Mouse (Mus musculus) liver, embryonic 16.5 days (tissue): Measurements from ENCODE around the gene Pgc. TPM values are rescaled to one million over a fixed set of nuclear protein-coding genes. Genes with fewer than 3 reads are reported as not detected.

Source experiments
- ATAC-seq: fragments of 200-750 bp; cut with Nextera tagmentation; 2 replicates; pipeline ENCODE4 v1.8.0; 2017; ENCODE audit warnings: low read depth, mild to moderate bottlenecking, moderate number of reproducible peaks, moderate library complexity
- H3K27ac ChIP-seq: fragments of 300-500 bp; sonication (generic); 2 replicates; pipeline ENCODE4 v1.5.1; 2014; ENCODE audit warnings: mild to moderate bottlenecking, low read length
- H3K27me3 ChIP-seq: fragments of 300-500 bp; sonication (generic); 2 replicates; pipeline ENCODE4 v1.6.1; 2014; ENCODE audit warnings: low read depth, low read length, mixed read lengths; ENCODE audit not compliant: control insufficient read depth, insufficient read depth
- H3K36me3 ChIP-seq: fragments of 300-500 bp; sonication (generic); 2 replicates; pipeline ENCODE4 v1.6.1; 2014; ENCODE audit warnings: mild to moderate bottlenecking; ENCODE audit not compliant: control insufficient read depth, insufficient read depth
- H3K4me1 ChIP-seq: fragments of 300-500 bp; sonication (generic); 2 replicates; pipeline ENCODE4 v1.6.1; 2014; ENCODE audit warnings: low read depth, low read length, mixed read lengths; ENCODE audit not compliant: control insufficient read depth
- H3K4me2 ChIP-seq: fragments of 300-500 bp; sonication (generic); 2 replicates; pipeline ENCODE4 v1.6.1; 2014; ENCODE audit warnings: low read depth, low read length, mixed read lengths
- H3K4me3 ChIP-seq: fragments of 300-500 bp; sonication (generic); 2 replicates; pipeline ENCODE4 v1.5.1; 2014; ENCODE audit warnings: low read depth, mild to moderate bottlenecking, low read length
- H3K9ac ChIP-seq: fragments of 300-500 bp; sonication (generic); 2 replicates; pipeline ENCODE4 v1.6.1; 2014; ENCODE audit warnings: low read depth, low read length
- H3K9me3 ChIP-seq: fragments of 300-500 bp; sonication (generic); replicated peaks from 2 replicates; pipeline ENCODE4 v1.6.1; 2016; ENCODE audit warnings: low read length; ENCODE audit not compliant: control insufficient read depth
- WGBS: fragments of 180-500 bp; shearing (Covaris S2); extraction: QIAGEN DNeasy Blood & Tissue Kit; methylation state at CpG from one replicate; pipeline ENCODE4 v1.1.7; 2014; ENCODE audit not compliant: insufficient replicate concordance; 5-methylcytosine and 5-hydroxymethylcytosine counted together
- polyA plus RNA-seq: library from polyadenylated mRNA; unstranded; fragments of >200 nt; fragmentation: Nextera tagmentation; extraction: Ambion mirVana; gene quantifications from 2 replicates; pipeline ENCODE4 v1.2.1, GENCODE M21; 2015

Gene Pgc
- polyA plus RNA-seq, 1 experiment from 2014 or later, result not detected

DNA sequence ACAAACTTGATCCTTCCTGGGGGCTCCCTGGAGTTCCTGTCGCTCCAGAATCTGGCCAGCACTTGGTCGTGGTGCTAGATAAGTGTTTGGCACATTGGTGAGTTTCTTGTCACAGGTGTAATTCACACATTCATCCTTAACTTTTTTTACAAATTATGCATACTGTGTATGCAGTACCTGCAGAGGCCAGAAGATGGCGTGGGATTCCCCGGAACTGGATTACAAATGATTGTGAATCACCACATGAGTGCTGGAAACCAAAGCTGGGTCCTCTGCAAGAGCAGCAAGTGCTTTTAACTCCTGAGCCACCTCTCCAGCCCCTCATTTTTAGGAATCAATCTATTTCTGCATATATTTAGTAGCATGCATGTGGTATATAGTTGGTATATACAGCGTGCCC, 25.2 kb downstream of the Pgc start:
- WGBS, result 66% methylated on average over 5 of the region's 5 CpGs
- Histone ChIP-seq H3K27me3 (no peaks in the 10 kb centered on the region), H3K36me3 (peaks cover 7% of the 10 kb centered on the region; the same call in 1 of the 2 replicates), H3K4me2 (no peak overlapping the region), H3K9me3 (no peaks in the 10 kb centered on the region), H3K4me1 (peaks cover 41% of the 10 kb centered on the region), H3K9ac (no peak overlapping the region), H3K4me3 (no peak overlapping the region), H3K27ac (no peak overlapping the region)
- ATAC-seq, result no peak

GRCm38 (mm10) chr17:47753130-47753775, 26.6 kb downstream of the Pgc start:
- Histone ChIP-seq H3K36me3 (peaks cover 7% of the 10 kb centered on the region; the same call in 1 of the 2 replicates), H3K27me3 (no peaks in the 10 kb centered on the region), H3K27ac (peak overlapping the region; percentile 67; the same call in 1 of the 2 replicates), H3K4me3 (no peak overlapping the region), H3K4me1 (peaks cover 40% of the 10 kb centered on the region), H3K9ac (peak overlapping the region; percentile 12), H3K4me2 (no peak overlapping the region; the same call in 1 of the 2 replicates), H3K9me3 (no peaks in the 10 kb centered on the region)
- peak; percentile 52 for ATAC-seq
- 20% methylated on average over 8 of the region's 8 CpGs for WGBS

- no peak overlapping the region for H3K4me3 ChIP-seq
- H3K4me2 ChIP-seq, result 0 out of 2 replicates have a peak overlapping the region, but pooled peaks have one; percentile 21
- H3K9me3 ChIP-seq, result no peaks in the 10 kb centered on the region
- 31% methylated on average over 10 of the region's 13 CpGs for WGBS
- H3K27me3 ChIP-seq, result no peaks in the 10 kb centered on the region
- ATAC-seq, result peak; percentile 76
- peak overlapping the region; percentile 7; the same call in 1 of the 2 replicates for H3K9ac ChIP-seq
- peak overlapping the region; percentile 67 for H3K27ac ChIP-seq
- H3K4me1 ChIP-seq, result peaks cover 32% of the 10 kb centered on the region
- H3K36me3 ChIP-seq, result peaks cover 7% of the 10 kb centered on the region; the same call in 1 of the 2 replicates
Observed at GRCm38 (mm10) chr17:47754246-47754645, 27.6 kb downstream of the Pgc start.

DNA sequence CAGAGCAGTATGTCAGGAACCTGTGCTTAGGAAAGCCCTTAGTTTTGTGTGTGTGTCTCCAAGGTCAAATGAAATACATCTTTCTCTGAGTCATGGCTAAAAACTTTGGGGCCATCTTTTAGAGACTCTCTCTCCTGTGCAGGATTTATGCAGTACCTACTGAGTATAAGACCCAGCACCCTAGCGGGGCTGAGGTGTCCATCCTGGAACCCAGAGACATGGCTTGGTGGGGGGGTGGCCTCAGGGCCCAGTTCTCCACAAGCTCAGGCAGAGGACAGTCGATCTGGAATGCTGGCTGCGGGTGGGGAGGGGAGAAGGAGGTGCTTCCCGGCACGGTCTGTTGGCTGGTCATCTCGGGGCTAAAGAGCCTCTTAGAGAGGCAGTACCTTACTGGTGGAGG, 29.7 kb downstream of the Pgc start:
- no peak overlapping the region for H3K9ac ChIP-seq
- no peaks in the 10 kb centered on the region for H3K27me3 ChIP-seq
- H3K4me1 ChIP-seq, result peaks cover 28% of the 10 kb centered on the region
- no peaks in the 10 kb centered on the region for H3K9me3 ChIP-seq
- H3K36me3 ChIP-seq, result peaks cover 5% of the 10 kb centered on the region; the same call in 1 of the 2 replicates
- no peak overlapping the region for H3K4me2 ChIP-seq
- no peak for ATAC-seq
- H3K27ac ChIP-seq, result no peak overlapping the region
- WGBS, result 50% methylated on average over 6 of the region's 6 CpGs
- H3K4me3 ChIP-seq, result no peak overlapping the region

DNA sequence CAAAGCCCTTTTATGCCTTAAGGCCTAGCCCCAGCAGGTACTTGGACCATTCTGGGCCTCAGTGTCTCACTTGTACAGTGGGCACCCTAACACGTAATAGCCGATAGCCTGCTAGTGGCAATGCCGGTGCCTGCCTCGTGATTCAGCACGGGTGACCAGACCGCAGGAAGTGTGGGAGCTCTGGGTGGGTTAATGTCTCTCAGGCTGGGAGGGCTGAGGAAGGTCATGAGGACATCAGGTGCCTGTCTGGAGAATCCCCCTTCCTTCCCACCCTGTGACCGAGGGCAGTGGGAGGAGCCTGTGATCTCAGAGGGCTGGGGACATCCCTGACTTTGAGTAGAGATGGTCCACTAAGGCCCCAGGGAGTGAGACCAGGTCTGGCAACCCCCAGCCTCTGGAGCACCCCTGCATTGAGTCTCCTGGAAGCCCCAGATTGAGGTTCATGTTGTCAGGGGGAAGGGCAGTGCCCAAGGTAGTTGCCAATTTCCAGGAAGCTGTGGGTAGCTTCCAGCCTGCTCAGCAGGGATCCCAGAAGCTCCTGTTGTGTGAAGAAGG, 30.5 kb downstream of the Pgc start:
- Histone ChIP-seq H3K27me3 (no peaks in the 10 kb centered on the region), H3K4me2 (no peak overlapping the region), H3K4me3 (no peak overlapping the region), H3K36me3 (no peaks in the 10 kb centered on the region), H3K4me1 (peaks cover 28% of the 10 kb centered on the region), H3K27ac (no peak overlapping the region), H3K9me3 (no peaks in the 10 kb centered on the region), H3K9ac (no peak overlapping the region)
- ATAC-seq, result no peak
- 69% methylated on average over 7 of the region's 7 CpGs for WGBS

DNA sequence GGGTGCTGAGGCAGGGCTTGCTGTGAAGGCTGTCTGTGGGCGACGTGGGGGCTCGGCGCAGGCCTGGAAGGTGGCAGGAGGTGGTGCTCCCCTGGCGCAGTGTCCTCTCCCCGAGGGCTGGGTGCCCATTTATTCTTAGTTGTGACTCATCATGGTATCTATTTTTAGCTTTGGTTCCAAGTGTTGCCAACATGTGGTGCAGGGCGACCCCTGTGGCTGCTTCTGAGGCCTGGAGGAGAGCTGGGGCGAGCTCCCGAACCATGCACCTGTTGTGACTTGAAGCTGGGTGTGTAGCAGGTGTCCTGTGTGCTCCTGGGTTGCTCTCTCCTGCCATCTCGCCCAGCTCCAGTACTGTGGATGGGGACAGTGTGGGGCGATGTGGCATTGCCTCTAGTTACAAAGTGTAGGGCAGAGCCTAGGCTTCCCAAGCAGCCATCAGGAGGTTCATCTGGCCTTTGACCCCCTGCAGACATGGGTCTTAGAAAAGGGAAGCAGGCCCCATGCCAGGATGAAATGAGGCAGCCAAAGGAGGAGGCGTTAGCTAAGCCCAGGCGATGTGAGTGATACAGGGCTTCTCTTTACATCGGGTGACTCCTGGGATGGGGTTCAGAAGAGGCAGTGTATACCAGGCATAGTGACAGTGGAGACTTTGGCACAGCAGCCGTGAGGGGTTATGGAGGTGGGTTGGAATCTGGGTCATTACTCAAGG, 33.2 kb downstream of the Pgc start:
- WGBS, result 57% methylated on average over 15 of the region's 15 CpGs
- Histone ChIP-seq H3K27me3 (no peaks in the 10 kb centered on the region), H3K4me1 (peaks cover 13% of the 10 kb centered on the region), H3K9ac (no peak overlapping the region), H3K9me3 (no peaks in the 10 kb centered on the region), H3K27ac (no peak overlapping the region), H3K4me3 (no peak overlapping the region), H3K4me2 (no peak overlapping the region), H3K36me3 (no peaks in the 10 kb centered on the region)
- ATAC-seq, result no peak

- H3K27ac ChIP-seq, result peak overlapping the region; percentile 31; the same call in 1 of the 2 replicates
- H3K27me3 ChIP-seq, result no peaks in the 10 kb centered on the region
- peak; percentile 57 for ATAC-seq
- H3K9ac ChIP-seq, result no peak overlapping the region
- H3K4me1 ChIP-seq, result peaks cover 12% of the 10 kb centered on the region
- WGBS, result 54% methylated on average over 7 of the region's 7 CpGs
- no peak overlapping the region for H3K4me2 ChIP-seq
- no peak overlapping the region for H3K4me3 ChIP-seq
- H3K9me3 ChIP-seq, result no peaks in the 10 kb centered on the region
- no peaks in the 10 kb centered on the region for H3K36me3 ChIP-seq
Observed at GRCm38 (mm10) chr17:47762028-47762427, 35.4 kb downstream of the Pgc start.

DNA sequence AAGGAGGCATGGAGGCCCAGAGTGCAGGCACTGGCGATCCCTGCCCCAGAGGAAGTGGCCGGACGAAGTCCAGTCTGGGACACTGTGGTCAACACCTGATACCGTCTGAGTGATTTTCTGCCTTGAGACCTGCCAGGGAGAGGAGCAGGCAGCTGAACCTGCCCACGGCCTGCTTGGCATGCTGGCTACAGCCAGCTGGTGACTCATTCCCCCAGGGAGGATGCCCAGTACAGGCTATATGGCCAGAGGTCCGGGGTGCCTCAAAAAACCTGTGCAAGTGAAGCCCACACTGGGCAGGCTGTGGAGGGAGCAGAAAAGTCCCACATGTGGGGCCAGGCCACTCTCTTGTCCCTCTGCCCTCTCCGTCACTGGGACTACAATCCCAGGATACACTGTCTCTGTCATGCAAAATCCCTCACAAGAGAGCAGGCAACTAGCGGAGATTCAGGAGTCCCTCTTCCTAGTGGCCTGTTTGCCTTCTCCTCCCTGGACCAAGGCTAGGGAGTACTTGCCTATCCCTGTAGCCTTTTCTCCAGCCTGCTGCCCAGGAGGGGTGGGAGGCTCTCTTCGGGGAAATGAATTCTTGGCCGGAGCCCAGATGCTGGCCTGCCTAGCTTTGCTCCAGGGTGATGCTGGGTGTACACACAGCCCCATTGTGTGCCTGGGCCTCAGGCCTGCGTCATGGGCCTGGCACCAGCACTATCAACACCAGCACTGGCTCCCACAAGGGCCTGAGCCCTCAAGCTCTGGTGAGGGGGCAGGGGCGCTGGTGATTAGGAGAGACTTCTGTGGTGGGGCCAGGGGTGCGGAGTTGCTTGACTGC, 36.1 kb downstream of the Pgc start:
- H3K4me2 ChIP-seq, result no peak overlapping the region
- H3K27ac ChIP-seq, result peak overlapping the region; percentile 41; the same call in 1 of the 2 replicates
- peaks cover 19% of the 10 kb centered on the region for H3K4me1 ChIP-seq
- peak; percentile 55; the same call in 1 of the 2 replicates for ATAC-seq
- no peak overlapping the region for H3K4me3 ChIP-seq
- no peaks in the 10 kb centered on the region for H3K36me3 ChIP-seq
- no peaks in the 10 kb centered on the region for H3K27me3 ChIP-seq
- H3K9ac ChIP-seq, result no peak overlapping the region
- no peaks in the 10 kb centered on the region for H3K9me3 ChIP-seq
- WGBS, result 68% methylated on average over 13 of the region's 13 CpGs
